Mouse (Mus musculus) kidney, adult 8-10 months (tissue): ENCODE measurements around the gene Pramef20.
"Not testable (repeated sequence)": the region's sequence is repeated elsewhere in the genome, so short reads cannot be mapped to it uniquely, and the experiment has no call there.

Experiments
- DNase-seq, 2 experiments: peaks; one replicate each; pipeline ENCODE4 v3.0.0; 2022

Gene Pramef20

GRCm38 (mm10) chr4:144377911-144378310 is at the start of gene Pramef20:
TSS of gene Pramef20 (minus strand) at chr4:144377933.
- DNase-seq = no peak

GRCm38 (mm10) chr4:144424590-144424989 is 46.9 kb upstream of the Pramef20 start:
- no peak for DNase-seq

- DNase-seq = no peak
These were observed 42.9 kb upstream of the Pramef20 start for GRCm38 (mm10) chr4:144420644-144421043.

GRCm38 (mm10) chr4:144408290-144408689 is 30.6 kb upstream of the Pramef20 start, which contains the start of gene Pramef12:
TSS of gene Pramef12 (minus strand) at chr4:144408464.
- DNase-seq = no peak

- DNase-seq = no peak
These were observed 28.5 kb upstream of the Pramef20 start for GRCm38 (mm10) chr4:144406261-144406660.

GRCm38 (mm10) chr4:144404456-144405086 is 26.8 kb upstream of the Pramef20 start:
- peak; percentile 3 to 4 for DNase-seq

- no peak for DNase-seq
These were observed 25.0 kb upstream of the Pramef20 start for GRCm38 (mm10) chr4:144402712-144403111.

GRCm38 (mm10) chr4:144396316-144396715 is 18.6 kb upstream of the Pramef20 start:
- DNase-seq = no peak

- not testable (repeated sequence) for DNase-seq
These were observed 20.1 kb downstream of the Pramef20 start, which contains the start of gene Gm13119 for GRCm38 (mm10) chr4:144357642-144358041. TSS of gene Gm13119 (plus strand) at chr4:144357942.

- not testable (repeated sequence) for DNase-seq
These were observed 41.9 kb downstream of the Pramef20 start for GRCm38 (mm10) chr4:144335856-144336255.

GRCm38 (mm10) chr4:144329949-144330348 is 47.8 kb downstream of the Pramef20 start, which contains the start of gene Gm13128:
TSS of gene Gm13128 (plus strand) at chr4:144330249.
- DNase-seq = not testable (repeated sequence)
